Mouse (Mus musculus) v-Abl transformed pro-B cells (cell line): ENCODE data around the gene Polm.

ENCODE experiments used
- in situ Hi-C, 2 experiments: fragments of 400-800 bp; cut with MboI; formaldehyde crosslinking; loops; one replicate each; pipeline ENCODE4 v1.15.1; 2025; ENCODE audit not compliant: unreplicated experiment in 2 of 2

Polm gene

DNA sequence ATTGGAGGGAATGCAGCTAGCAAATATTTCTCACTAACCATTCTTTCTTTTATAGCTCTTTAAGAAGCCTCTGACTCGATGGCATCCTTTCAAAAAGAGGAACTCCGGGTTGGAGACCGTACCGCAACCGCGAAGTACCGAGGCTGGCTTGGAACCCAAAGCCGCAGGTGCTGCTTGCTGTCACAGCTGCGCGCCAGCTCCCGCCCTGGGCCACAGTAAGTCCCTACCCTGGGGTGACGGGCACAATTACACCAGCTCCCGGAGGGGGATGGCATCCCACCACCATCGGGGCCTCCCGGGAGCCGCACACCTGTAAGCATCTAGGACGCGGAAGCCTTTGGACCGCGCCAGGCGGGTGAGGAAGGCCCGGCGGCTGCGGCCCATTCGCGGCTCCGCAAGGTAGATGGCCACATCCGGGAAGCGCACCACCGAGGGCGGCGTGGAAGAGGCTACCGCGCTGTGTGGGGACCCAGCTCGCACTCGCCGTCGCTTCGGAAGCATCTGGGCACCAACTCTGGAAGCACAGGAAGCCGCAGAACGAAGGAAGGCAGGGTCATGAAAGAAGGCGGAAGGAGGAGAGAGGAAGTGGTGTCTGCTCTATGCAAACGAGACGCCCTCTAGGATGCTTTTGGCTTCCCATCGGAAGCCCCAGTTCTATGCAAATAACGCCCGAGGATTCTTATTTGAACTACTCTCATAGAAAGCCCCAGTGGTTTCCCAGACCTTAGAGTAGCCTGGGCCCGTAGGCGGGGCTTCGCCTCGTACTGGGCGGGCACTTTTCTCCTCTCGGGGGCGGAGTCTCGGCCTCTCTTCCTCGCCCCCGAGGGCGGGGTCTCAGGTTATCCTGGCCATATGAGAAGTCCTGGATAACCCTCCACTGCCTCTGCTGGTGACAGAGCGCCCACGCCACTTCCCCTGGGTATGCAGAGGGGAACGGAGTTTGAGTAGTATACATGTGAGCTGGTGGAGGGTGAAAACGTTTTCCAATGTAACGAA, at the start of gene Polm:
TSS of gene Polm (minus strand) at position 766 of the 996 bp plus-strand sequence.
- in situ Hi-C loops: loop anchor here in 1 of 2 experiments (5.0 kb wide), 1 partner anchor 40 kb away; the partner anchor contains the start of gene Pold2

DNA sequence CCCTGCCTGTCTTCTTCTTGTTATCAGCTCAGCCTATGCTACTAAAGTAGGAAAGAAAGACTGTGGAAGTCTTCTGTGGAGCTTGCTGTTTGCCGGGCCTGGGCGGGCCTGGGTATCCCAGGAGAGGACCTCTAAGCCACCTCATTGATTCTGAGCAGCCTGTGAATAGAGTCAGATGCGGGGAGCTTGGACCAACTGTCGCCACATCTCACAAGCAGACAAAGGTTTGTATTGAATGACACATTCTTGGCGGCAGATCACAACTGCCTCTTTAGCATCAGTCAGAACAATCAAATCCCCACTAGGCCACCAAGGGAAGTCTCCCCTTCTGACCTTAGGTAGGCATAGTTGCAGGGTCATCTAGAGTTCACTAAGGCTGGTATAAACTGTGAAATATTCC, 49.4 kb upstream of the Polm start:
- in situ Hi-C loops: loop anchor here in 1 of 2 experiments (10.0 kb wide), 1 partner anchor 402 kb away; no protein-coding TSS in a partner anchor

DNA sequence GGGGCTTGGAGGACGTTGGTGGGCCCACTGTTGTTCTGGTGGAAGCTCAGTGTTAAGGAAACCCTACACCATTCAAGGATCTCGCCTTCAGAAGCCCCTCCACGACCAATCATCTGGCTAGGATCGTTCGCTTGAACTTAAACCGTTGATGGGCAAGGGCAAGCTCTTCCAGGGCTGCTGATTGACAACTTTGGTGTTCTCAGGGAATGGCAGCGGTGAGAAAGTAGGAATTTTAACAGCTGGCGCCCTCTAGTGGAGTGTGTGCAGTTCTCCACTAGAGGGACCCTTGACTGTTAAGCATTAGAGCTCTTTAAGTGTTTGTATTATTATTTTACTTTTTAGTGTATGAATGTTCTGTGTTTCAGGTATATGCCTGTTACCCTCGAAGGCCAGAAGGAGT, 48.4 kb upstream of the Polm start:
- in situ Hi-C loops: loop anchor here in 1 of 2 experiments (10.0 kb wide), 1 partner anchor 401 kb away; no protein-coding TSS in a partner anchor

DNA sequence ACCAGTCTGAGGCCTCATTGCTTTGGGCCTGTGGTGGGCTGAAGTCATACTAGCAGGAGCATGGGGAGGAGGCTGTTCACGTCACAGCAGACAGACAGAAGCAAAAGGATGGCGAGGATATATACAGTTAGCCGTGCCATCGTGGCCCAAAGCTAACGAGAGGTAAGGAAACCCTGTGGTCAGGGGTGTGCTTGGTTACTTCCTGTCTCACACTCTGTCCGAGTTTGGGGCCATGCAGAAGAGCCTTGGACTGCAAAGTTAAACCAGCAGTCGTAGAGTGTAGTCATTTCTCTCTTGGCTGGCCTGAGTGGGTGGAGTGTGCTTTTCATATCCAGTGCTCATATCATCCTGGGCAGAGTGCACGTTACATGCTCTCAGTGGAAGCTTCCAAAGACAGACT, 44.7 kb upstream of the Polm start:
- in situ Hi-C loops: loop anchor here in 1 of 2 experiments (10.0 kb wide), 1 partner anchor 398 kb away; no protein-coding TSS in a partner anchor

DNA sequence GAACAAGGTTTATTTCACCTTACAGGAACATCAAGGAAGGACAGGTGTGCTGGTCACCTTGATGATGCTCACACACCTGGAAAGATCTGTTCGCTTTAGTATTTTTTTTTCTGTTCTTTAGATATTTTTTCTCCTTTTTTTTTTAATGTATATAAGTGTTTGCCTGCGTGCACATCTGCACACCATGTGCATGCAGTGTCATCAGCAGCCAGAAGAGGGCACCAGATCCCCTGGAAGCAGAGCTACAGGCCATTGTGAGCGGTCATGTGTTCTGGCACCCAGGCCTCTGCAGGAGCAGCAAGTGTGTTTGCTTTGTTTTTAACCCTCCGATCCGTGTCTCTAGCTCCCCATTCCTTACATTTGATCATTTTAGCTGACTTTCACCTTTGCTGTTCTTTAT, 42.1 kb upstream of the Polm start:
- in situ Hi-C loops: loop anchor here (5.0 to 10.0 kb wide), 2 partner anchors 43 to 395 kb away; partner anchors contain the start of gene Polm (in 1 of the 2)

DNA sequence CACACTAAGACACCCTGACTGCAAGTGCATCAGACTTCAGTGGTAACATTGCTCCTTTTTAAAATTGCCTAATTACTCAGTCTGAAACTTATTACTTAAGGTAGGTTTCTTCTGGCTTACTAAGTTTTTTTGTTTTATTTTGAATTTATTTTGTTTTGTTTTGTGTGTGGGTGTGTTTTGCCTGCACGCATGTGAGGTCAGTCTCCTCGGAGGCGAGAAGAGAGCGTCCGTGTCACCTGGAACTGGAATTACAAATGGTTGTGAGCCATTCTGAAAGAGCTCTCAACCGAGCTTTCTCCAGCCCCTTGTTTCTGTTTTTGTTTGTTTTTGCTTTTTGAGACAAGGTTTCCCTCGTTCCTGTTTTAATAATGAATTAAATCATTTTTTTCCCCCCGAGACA, 40.8 kb upstream of the Polm start:
- in situ Hi-C loops: loop anchor here in 1 of 2 experiments (5.0 kb wide), 1 partner anchor 41 kb away; the partner anchor contains the start of gene Polm

DNA sequence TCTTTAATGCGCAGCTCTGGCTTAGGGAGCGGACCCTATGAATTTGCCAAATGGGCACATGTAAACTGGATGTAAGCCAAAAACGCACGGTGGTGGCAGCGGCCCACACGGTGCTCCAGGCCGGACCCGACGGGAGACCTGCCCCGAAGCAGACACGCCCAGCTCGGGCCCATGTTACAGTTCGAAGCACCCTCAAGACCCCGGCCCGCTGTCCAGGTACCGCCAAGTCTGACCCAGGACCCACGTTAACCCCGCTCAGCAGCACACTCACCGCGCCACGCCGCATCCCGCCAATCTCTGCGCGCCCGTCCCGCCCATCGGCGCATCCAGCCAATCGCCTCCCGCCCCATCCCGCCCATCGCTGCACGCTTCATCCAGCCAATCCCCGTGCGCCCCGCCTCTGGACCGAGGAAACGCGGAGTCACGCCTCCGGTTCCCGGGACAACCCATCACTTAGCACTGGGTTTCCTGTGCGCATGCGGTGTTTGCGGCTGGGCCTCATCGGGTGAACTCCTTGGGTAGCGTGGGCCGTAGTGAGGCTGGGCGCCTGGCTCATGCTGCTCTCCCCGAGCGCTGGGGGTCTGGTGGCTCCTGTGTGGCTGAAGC, 40.2 kb upstream of the Polm start, which contains the start of gene Pold2:
TSS of gene Pold2 (minus strand) at position 372 of the 606 bp plus-strand sequence.
- in situ Hi-C loops: loop anchor here in 1 of 2 experiments (5.0 kb wide), 1 partner anchor 41 kb away; the partner anchor contains the start of gene Polm

DNA sequence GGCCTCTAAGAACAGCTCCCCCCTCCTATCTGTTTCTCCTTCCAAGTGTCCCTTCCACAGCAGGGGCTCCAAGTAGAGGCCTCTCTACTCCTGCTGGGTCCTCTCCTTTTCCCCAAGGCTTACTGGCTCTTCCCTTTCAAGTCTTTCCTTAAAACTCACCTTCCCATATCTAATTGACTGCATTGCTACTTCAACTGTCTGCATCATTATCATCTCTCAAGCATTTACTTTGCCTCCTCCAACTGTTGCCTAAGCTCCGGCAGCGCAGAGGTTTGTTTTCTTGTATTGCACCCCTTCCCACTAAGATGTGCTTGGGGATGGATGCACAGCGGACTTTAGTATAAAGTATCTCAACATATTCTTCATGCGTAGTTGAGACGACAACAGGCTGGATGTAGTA, 39.6 kb upstream of the Polm start:
- in situ Hi-C loops: loop anchor here in 1 of 2 experiments (5.0 kb wide), 1 partner anchor 40 kb away; the partner anchor contains the start of gene Polm

DNA sequence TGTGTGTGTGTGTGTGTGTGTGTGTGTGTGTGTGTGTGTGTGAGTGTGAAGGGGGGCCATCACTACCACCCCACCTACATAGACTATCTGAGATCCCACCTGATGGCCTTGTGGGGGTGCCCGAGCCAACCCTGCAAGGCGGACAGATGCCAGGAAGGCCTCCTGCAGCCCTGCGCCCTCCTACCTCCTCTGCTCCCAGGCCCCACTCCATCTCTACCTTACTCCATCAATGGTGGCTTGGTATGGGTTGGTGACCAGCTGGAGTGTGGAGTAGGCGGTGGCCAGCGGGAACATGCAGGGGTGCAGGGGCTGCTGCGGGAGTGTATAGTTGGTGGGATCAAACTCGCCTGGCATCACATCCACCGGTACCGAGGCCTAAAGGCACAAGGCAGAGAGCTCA, 35.4 kb upstream of the Polm start:
- in situ Hi-C loops: no loop called here

DNA sequence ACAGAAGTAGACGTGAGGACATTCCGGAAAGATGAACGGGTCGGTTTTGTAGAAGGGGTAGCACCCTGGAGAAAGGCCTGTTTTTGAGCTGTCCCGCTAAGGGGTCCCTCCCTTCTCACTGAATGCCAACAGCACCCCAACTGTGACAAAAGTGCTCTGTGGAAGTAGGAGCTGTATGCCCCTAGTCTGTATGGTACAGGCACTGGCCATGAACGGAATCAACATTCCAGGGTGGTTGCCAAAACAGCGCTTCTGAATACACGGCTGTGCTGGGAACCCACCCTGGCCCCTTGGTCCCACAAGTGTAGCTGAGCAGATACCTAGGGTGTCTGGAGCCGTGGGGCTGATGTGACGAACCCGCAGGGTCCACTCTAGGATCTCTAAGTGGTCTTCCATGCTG, 34.9 kb upstream of the Polm start:
- in situ Hi-C loops: no loop called here

DNA sequence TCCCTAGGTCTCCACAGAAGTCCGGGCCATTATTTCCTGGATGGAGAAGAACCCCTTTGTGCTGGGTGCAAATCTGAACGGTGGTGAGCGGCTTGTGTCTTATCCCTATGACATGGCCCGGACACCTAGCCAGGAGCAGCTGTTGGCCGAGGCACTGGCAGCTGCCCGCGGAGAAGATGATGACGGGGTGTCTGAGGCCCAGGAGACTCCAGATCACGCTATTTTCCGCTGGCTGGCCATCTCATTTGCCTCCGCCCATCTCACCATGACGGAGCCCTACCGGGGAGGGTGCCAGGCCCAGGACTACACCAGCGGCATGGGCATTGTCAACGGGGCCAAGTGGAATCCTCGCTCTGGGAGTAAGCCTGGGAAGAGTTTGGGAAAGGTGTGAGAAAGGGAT, 32.3 kb upstream of the Polm start:
- in situ Hi-C loops: no loop called here

DNA sequence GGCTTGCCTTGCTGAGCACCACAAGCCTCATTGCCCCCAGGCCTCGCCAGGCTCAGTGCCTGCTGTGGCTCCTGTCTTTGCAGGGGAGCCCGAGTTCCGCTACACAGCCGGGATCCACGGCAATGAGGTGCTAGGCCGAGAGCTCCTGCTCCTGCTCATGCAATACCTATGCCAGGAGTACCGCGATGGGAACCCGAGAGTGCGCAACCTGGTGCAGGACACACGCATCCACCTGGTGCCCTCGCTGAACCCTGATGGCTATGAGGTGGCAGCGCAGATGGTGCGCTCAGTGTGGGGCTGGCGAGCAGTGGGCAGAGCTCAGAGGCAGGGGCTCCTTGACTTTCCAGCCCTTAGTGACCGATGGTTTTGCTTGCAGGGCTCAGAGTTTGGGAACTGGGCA, 31.5 kb upstream of the Polm start:
- in situ Hi-C loops: no loop called here

DNA sequence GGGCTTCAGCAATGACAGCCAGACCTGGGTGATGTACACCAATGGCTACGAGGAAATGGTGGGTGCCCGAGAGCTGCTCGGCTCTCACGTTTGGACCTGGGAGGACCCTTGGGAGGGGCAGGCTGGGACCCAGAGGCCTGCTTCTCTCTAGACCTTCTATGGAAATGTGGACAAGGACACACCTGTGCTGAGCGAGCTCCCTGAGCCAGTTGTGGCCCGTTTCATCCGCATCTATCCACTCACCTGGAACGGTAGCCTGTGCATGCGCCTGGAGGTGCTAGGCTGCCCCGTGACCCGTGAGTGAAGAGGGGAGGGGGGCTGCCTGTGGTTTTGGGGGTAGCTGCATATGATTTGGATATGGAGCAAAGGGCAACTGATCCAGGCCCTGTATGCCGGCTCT, 30.5 kb upstream of the Polm start:
- in situ Hi-C loops: no loop called here

DNA sequence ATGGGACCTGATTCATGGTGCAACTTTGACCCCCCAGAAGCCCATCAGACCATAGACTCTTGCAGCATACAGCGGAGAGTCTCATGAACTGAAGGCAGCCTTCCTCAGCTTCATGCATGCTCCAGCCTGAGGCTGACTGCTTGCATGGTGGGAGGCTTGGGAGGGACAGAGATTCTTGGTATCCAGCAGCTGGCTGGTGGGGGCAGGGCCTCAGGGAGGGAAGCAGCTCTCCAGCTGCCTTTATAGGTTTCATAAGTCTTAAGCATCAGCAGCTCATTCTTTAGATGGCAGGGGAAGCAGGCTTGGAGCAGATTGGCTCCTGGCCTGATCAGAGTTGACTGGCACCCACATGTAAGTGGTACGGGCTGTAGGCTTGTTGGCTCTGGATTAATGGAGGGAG, 29.4 kb upstream of the Polm start:
- in situ Hi-C loops: no loop called here

DNA sequence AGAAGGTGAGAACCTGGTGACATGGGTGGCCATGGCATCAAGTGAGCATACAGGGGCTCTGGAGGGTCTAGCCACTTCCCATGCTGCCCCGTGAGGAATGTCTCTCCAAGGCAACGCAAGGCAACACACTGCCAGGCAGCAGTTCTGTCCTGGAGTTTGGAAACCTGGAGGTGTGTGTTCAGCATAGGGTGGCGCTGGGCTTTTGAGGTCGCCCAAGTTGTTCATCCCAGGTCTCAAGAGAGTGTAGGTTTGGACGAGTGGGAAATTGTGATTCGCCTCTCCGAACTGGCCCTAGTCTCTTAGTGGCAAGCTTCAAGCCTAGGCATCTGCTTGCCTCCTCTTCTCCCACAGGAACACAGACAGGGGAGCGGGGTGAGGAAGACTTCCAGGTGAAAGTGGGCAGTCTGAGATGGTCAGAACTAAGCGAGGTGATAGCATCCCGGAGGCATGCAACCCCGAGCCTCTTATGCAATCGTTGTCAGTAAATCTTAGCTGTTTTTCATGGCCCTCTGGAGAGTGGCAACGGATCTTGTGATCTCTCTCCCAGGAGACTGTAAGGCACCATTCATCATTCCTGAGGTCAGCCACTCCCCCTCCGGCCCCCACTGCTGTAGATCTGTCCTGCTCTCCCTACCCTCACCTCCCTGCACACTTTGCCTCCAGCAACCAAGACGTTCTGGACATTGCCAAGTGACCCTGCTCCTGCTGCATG, 24.7 kb upstream of the Polm start:
- in situ Hi-C loops: no loop called here

DNA sequence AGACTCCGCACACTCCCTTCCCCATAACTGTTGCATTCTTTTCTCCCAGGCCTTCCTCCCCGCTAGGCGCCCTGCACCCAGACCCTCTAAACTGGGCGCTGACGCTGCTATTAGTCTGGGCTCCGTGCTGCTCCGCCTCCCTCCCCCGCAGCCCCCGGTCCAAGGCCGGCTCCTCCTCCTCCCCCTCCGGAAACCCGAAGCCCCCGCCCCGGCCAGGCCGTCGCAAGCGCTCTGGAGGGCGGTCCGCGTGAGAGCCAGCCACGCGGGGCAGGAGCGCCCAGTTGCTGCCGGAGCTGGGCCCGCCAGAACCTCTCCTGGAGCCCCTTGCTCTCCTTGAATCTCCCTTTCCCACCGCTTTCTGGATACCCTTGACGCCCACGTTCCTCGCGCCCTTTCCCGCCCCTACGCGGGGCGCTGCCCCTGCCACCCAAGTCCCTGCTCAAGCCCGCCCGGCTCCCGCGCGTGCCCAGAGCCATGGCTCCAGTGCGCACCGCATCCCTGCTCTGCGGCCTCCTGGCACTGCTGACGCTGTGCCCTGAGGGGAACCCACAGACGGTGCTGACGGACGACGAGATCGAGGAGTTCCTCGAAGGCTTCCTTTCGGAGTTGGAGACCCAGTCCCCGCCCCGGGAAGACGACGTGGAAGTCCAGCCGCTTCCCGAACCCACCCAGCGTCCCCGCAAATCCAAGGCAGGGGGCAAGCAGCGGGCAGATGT, 24.0 kb upstream of the Polm start, which contains the start of gene Aebp1:
TSS of gene Aebp1 (plus strand) at position 270 of the 716 bp plus-strand sequence.
- in situ Hi-C loops: no loop called here

DNA sequence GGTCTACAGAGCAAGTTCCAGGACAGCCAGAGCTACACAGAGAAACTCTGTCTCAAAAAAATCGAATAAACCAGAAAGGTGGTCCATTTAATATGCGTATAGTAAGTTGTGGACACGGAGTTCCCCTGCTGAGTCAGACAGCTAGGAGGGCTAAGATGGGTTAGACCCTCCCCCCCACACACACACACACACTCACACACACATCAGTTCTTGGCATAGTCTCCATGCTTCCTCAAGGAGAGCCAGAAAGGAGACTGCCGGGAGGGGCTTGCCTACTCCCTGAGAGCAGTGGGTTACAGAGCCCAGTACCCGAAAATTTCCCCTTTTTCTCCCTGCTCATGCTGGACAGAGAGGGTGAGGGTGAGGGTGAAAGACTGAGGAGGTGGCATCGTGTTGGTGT, 22.8 kb upstream of the Polm start:
- in situ Hi-C loops: no loop called here

DNA sequence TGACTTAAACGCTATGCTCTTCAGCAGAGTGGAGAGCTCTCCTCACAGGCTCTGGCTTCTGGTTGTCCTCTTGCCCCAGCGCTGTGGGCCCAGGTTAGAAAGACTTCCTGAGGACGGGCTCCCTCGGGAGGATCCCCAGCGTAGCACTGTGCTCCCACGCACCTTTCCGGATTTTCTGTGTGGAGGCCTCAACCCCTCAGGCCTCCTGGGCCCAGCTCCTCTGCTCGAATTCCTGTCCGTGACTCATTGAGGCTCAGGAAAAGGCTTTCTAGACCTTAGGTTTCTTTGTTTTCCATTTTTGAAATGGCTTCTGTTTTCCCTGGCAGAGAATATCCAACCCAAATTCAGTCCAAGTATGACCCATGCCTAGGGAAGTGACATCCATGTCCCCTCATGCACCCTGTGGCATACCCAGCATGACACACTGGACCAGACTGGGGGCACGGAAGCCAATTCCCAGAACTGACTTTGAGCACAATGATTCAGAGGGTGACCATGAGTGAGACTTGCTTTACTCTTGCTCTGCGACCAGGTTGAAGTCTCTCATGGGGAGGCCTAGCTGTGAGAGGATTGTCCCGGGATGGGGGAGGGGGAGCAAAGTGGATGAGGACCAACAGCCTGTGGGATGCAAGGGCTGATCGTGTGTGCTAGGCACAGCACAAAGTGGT, 22.2 kb upstream of the Polm start:
- in situ Hi-C loops: no loop called here

DNA sequence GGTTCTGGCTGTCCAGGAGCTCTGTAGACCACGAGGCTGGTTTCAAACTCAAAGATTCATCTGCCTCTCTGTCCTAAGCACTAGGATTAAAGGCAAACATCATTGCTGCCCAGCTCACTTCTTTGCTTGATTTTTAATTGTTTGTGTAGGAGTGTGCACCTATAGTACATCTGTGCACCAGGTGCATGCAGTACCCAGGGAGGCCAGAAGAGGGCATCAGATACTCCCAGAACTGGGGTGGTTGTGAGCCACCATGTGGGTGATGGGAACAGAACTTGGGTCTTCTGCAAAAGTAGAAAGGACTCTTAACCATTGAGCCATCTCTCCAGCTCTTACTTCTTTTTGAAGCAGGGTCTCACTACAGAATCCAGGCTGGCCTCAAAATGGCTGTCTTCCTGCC, 20.9 kb upstream of the Polm start:
- in situ Hi-C loops: no loop called here
